Mouse (Mus musculus): Measurements from ENCODE around the gene Zswim7. TPM values are rescaled to one million over a fixed set of nuclear protein-coding genes. Genes with fewer than 3 reads are reported as not detected.

The Zswim7 gene
- polyA plus RNA-seq, 1 experiment from 2014 or later, result 24.8 TPM

GRCm38 (mm10) chr11:62281601-62281997, 424 bp upstream of the Zswim7 start:
- no peak for DNase-seq (ENCODE audit: low read depth, low spot score)
- in situ Hi-C loops (cut with MboI; ENCODE audit: low pct_unique_long_range_greater_than_20kb), result loop anchor here (5.0 kb wide), 1 partner anchor 329 kb away; no protein-coding TSS in a partner anchor
- ChIA-PET POLR2A (interaction anchor here (1.2 kb wide), 1 partner anchor 350 kb away, joined by 4 read pairs; no protein-coding TSS in a partner anchor), CTCF (interaction anchor here (0.6 to 2.4 kb wide), 4 partner anchors 14 to 233 kb away, joined by 3 to 22 read pairs (median 4); no protein-coding TSS in a partner anchor)
- H3K27me3 ChIP-seq, result no peaks in the 10 kb centered on the region
- ATAC-seq, result peak; percentile 56
- TF ChIP-seq CTCF (IDR thresholded peaks at IDR 0.05), result no peak

- peak; percentile 37 for DNase-seq (ENCODE audit: low read depth, low spot score)
- peak; percentile 92 for TF ChIP-seq CTCF (IDR thresholded peaks at IDR 0.05)
- ATAC-seq, result no peak
- H3K27me3 ChIP-seq, result no peaks in the 10 kb centered on the region
- ChIA-PET POLR2A (interaction anchor here (1.0 to 1.2 kb wide), 2 partner anchors 29 to 132 kb away, joined by 3 to 6 read pairs; partner anchors contain the start of gene Adora2b), CTCF (interaction anchor here (0.7 to 3.9 kb wide), 12 partner anchors 9 to 337 kb away, joined by 3 to 31 read pairs (median 4); partner anchors contain the start of gene Adora2b)
- in situ Hi-C loops (cut with MboI; ENCODE audit: low pct_unique_long_range_greater_than_20kb), result loop anchor here (5.0 kb wide), 2 partner anchors 151 to 231 kb away; no protein-coding TSS in a partner anchor
Observed at GRCm38 (mm10) chr11:62278027-62278426, 3.1 kb downstream of the Zswim7 start.

- H3K27me3 ChIP-seq, result no peaks in the 10 kb centered on the region
- no peak for ATAC-seq
- in situ Hi-C loops (cut with MboI; ENCODE audit: low pct_unique_long_range_greater_than_20kb), result loop anchor here (5.0 kb wide), 2 partner anchors 150 to 230 kb away; no protein-coding TSS in a partner anchor
- DNase-seq (ENCODE audit: low read depth, low spot score), result no peak
- ChIA-PET POLR2A (interaction anchor here (1.0 to 1.2 kb wide), 2 partner anchors 28 to 131 kb away, joined by 3 to 6 read pairs; partner anchors contain the start of gene Adora2b), CTCF (interaction anchor here (1.0 to 3.9 kb wide), 5 partner anchors 28 to 228 kb away, joined by 3 to 31 read pairs (median 13); partner anchors contain the start of gene Adora2b)
- TF ChIP-seq CTCF (IDR thresholded peaks at IDR 0.05), result no peak
Observed at GRCm38 (mm10) chr11:62277086-62277485, 4.1 kb downstream of the Zswim7 start.

GRCm38 (mm10) chr11:62270851-62271250, 10.3 kb downstream of the Zswim7 start:
- CTCF ChIA-PET, result interaction anchor here (0.9 to 1.9 kb wide), 7 partner anchors 10 to 321 kb away, joined by 3 to 6 read pairs (median 4); partner anchors contain the start of gene Adora2b
- DNase-seq (ENCODE audit: low read depth, low spot score) (no peak), ATAC-seq (no peak)
- TF ChIP-seq CTCF (IDR thresholded peaks at IDR 0.05), result no peak
- H3K27me3 ChIP-seq, result no peaks in the 10 kb centered on the region
- in situ Hi-C loops (cut with MboI; ENCODE audit: low pct_unique_long_range_greater_than_20kb), result no loop called here
- POLR2A ChIA-PET, result no interaction called here

- in situ Hi-C loops (cut with MboI; ENCODE audit: low pct_unique_long_range_greater_than_20kb), result loop anchor here (10.0 kb wide), 1 partner anchor 324 kb away; no protein-coding TSS in a partner anchor
- ChIA-PET CTCF (no interaction called here), POLR2A (no interaction called here)
- no peaks in the 10 kb centered on the region for H3K27me3 ChIP-seq
- DNase-seq (ENCODE audit: low read depth, low spot score) (no peak), ATAC-seq (no peak)
- TF ChIP-seq CTCF (IDR thresholded peaks at IDR 0.05), result no peak
Observed at GRCm38 (mm10) chr11:62269097-62269496, 12.1 kb downstream of the Zswim7 start.

GRCm38 (mm10) chr11:62268381-62268780, 12.8 kb downstream of the Zswim7 start:
- TF ChIP-seq CTCF (IDR thresholded peaks at IDR 0.05), result no peak
- DNase-seq (ENCODE audit: low read depth, low spot score), result no peak
- no peak for ATAC-seq
- in situ Hi-C loops (cut with MboI; ENCODE audit: low pct_unique_long_range_greater_than_20kb), result loop anchor here (10.0 kb wide), 1 partner anchor 324 kb away; no protein-coding TSS in a partner anchor
- ChIA-PET CTCF (no interaction called here), POLR2A (no interaction called here)
- no peaks in the 10 kb centered on the region for H3K27me3 ChIP-seq

GRCm38 (mm10) chr11:62266466-62267214, 14.5 kb downstream of the Zswim7 start:
- DNase-seq (ENCODE audit: low read depth, low spot score), result no peak
- POLR2A ChIA-PET, result interaction anchor here (0.6 kb wide), 1 partner anchor 111 kb away, joined by 3 read pairs; no protein-coding TSS in a partner anchor
- ATAC-seq, result no peak

GRCm38 (mm10) chr11:62265642-62266041, 15.5 kb downstream of the Zswim7 start:
- ATAC-seq (no peak), DNase-seq (ENCODE audit: low read depth, low spot score) (no peak)
- ChIA-PET CTCF (interaction anchor here (1.4 to 1.5 kb wide), 2 partner anchors 8 to 9 kb away, joined by 4 to 5 read pairs; no protein-coding TSS in a partner anchor), POLR2A (interaction anchor here (0.7 kb wide), 1 partner anchor 1836 kb away, joined by 3 read pairs; no protein-coding TSS in a partner anchor)
- in situ Hi-C loops (cut with MboI; ENCODE audit: low pct_unique_long_range_greater_than_20kb), result loop anchor here (10.0 kb wide), 1 partner anchor 321 kb away; no protein-coding TSS in a partner anchor
- no peak for TF ChIP-seq CTCF (IDR thresholded peaks at IDR 0.05)
- H3K27me3 ChIP-seq, result no peaks in the 10 kb centered on the region

More at GRCm38 (mm10) chr11:62266466-62267214, 14.5 kb downstream of the Zswim7 start:
- CTCF ChIA-PET, result interaction anchor here (0.8 to 1.5 kb wide), 3 partner anchors 8 to 219 kb away, joined by 4 to 5 read pairs (median 4); no protein-coding TSS in a partner anchor
- TF ChIP-seq CTCF (IDR thresholded peaks at IDR 0.05), result no peak
- H3K27me3 ChIP-seq, result no peaks in the 10 kb centered on the region
- in situ Hi-C loops (cut with MboI; ENCODE audit: low pct_unique_long_range_greater_than_20kb), result loop anchor here (10.0 kb wide), 1 partner anchor 322 kb away; no protein-coding TSS in a partner anchor

- in situ Hi-C loops (cut with MboI; ENCODE audit: low pct_unique_long_range_greater_than_20kb), result loop anchor here (10.0 kb wide), 1 partner anchor 319 kb away; no protein-coding TSS in a partner anchor
- ATAC-seq (no peak), DNase-seq (ENCODE audit: low read depth, low spot score) (no peak)
- ChIA-PET POLR2A (no interaction called here), CTCF (interaction anchor here (0.6 to 2.0 kb wide), 3 partner anchors 9 to 17 kb away, joined by 3 to 5 read pairs (median 3); partner anchors contain the start of genes Ttc19 and Zswim7)
- H3K27me3 ChIP-seq, result no peaks in the 10 kb centered on the region
- TF ChIP-seq CTCF (IDR thresholded peaks at IDR 0.05), result no peak
Observed at GRCm38 (mm10) chr11:62264018-62264417, 17.2 kb downstream of the Zswim7 start.

GRCm38 (mm10) chr11:62263599-62263998, 17.6 kb downstream of the Zswim7 start:
- CTCF ChIA-PET, result interaction anchor here (0.6 to 2.0 kb wide), 3 partner anchors 10 to 17 kb away, joined by 3 to 5 read pairs (median 3); partner anchors contain the start of genes Ttc19 and Zswim7
- ATAC-seq (no peak), DNase-seq (ENCODE audit: low read depth, low spot score) (no peak)
- POLR2A ChIA-PET, result no interaction called here
- in situ Hi-C loops (cut with MboI; ENCODE audit: low pct_unique_long_range_greater_than_20kb), result loop anchor here (10.0 kb wide), 1 partner anchor 319 kb away; no protein-coding TSS in a partner anchor
- no peak for TF ChIP-seq CTCF (IDR thresholded peaks at IDR 0.05)
- no peaks in the 10 kb centered on the region for H3K27me3 ChIP-seq
